8 mouse cellular contexts compared by ENCODE assay signal in the genomic region with DNA sequence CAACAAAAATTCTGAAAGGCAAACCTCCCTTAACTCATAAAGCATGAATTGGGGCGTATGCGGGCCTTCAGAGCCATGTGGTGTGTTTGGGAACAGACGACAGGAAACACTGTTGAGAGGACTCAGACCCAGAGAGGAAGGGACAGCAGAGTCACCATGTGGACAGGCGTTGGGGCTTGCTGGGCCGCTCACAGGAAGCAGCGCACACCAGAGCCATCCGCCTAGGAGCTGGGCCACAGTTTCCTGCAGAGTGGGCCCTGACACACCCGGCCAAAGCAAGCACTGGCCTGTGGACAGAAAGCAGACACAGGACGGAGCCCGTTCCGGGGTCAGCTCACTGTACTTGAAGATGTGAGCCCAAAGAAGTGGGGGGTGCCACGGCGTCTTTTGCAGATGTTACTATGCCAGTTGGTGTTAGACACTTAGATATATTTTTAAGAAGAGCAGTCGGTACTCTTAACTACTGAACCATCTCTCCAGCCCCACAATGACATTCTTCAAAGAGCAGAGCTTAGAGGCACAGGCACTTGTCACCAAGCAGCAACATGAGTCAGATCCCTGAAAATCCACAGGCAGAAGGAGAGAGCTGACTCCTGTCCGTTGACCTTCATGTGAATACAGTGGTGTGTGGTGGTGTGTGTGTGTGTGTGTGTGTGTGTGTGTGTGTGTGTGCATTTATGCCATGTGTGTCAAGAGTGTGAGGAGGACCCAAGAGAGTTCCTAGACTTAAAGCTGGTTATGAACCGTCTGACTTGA. TPM values are rescaled to one million over a fixed set of nuclear protein-coding genes. Genes with fewer than 3 reads are reported as not detected.
DNase-seq lines count a peak whose midpoint lies in the region; ATAC-seq lines count a peak whose summit lies in the region.
"Had no signal": no experiment of that assay in that cellular context is flagged by ENCODE, and none has a peak within 500 bp of the region (broad histone marks: within the 10 kb centered on the region; RNA-seq: fewer than 3 reads in every experiment).

No protein-coding gene starts in this region.

- DNase-seq in urinary bladder, postnatal 14 days (ENCODE audit: low spot score): peak; percentile 24
- DNase-seq in urinary bladder, postnatal 4 days (ENCODE audit: low spot score in 2 of 2): no peak
- peak; percentile 51 to 56 for DNase-seq in heart, postnatal 10 days
- DNase-seq in kidney, postnatal 36 days: peak; percentile 64 to 65
- no peak for DNase-seq in B cell, adult 2 months
- DNase-seq in retina, embryonic 14.5 days (ENCODE audit: low spot score): no peak
- DNase-seq: right cerebral cortex, postnatal 25 days had no signal

- ATAC-seq in frontal cortex, adult (ENCODE audit: low TSS enrichment): no peak; the same call in 1 of the 2 replicates

- intact Hi-C loops in heart, postnatal 10 days (cut with DNase I): no loop called here

RNA-seq across cellular contexts. Expression of gene Fscn1, which starts 22.1 kb away (rescaled TPM):
- 100 to 1,000 TPM; 103 to 132 TPM for total RNA-seq in heart, postnatal 10 days (2021)

Comparison
In these comparisons a context has a peak if more than half of its experiments do, and no peak if none do; other contexts are left out.
1. DNase-seq: peak in urinary bladder, postnatal 14 days (single experiment), heart, postnatal 10 days (2 of 2) and kidney, postnatal 36 days (2 of 2); none in urinary bladder, postnatal 4 days (0 of 2), B cell, adult 2 months (0 of 2) and retina, embryonic 14.5 days (single experiment).